Mouse (Mus musculus) adrenal gland, postnatal 36 days (tissue): ENCODE measurements around the gene Ankrd10. TPM values are rescaled to one million over a fixed set of nuclear protein-coding genes. Genes with fewer than 3 reads are reported as not detected.
A peak's percentile ranks its signal among the peaks of the same experiment; 100 is the strongest.

Source experiments
- microRNA-seq: library from miRNA; unstranded; fragments of <30 nt; microRNA quantifications from one replicate; pipeline ENCODE4 v1.2.0, GENCODE M21; 2021
- total RNA-seq, 2 experiments: library from RNA; stranded (reverse); gene quantifications; 2 replicates each; pipeline ENCODE4 v1.2.3; 2021

The Ankrd10 gene
- total RNA-seq, 2 experiments from 2014 or later, result 48.9 to 52.6 TPM

Small RNA genes lying within 50 kb of the gene (microRNA-seq; reads per million reads assigned to microRNA genes)
- 2.7 reads per million, percentile 5 among the genes with 10 or more reads in this experiment for gene Mir7238

Other genes with a start within 250 kb of the Ankrd10 start
- 10 to 100 TPM in 1 of 2 experiments, 1 to 10 TPM in 1; 6.7 to 12.5 TPM for gene Rab20, start 157.0 kb downstream of the Ankrd10 start, total RNA-seq
- gene Naxd, start 138.3 kb downstream of the Ankrd10 start, total RNA-seq, result 10 to 100 TPM; 71.0 to 74.4 TPM
- gene Cars2, start 85.0 kb downstream of the Ankrd10 start, total RNA-seq, result 10 to 100 TPM; 34.6 to 39.8 TPM
- 10 to 100 TPM; 36.1 to 43.7 TPM for gene Ing1, start 80.2 kb downstream of the Ankrd10 start, total RNA-seq
- gene 1700016D06Rik, start 65.3 kb upstream of the Ankrd10 start, total RNA-seq, result not detected
- gene Arhgef7, start 92.0 kb upstream of the Ankrd10 start, total RNA-seq, result 10 to 100 TPM; 40.7 to 45.5 TPM
- gene Tex29, start 204.7 kb upstream of the Ankrd10 start, total RNA-seq, result not detected